Mouse (Mus musculus): Measurements from ENCODE around the gene Itgal. TPM values are rescaled to one million over a fixed set of nuclear protein-coding genes. Genes with fewer than 3 reads are reported as not detected.
"Not testable (repeated sequence)": the region's sequence is repeated elsewhere in the genome, so short reads cannot be mapped to it uniquely, and the experiment has no call there.

Itgal gene
- polyA plus RNA-seq, 1 experiment from 2014 or later = 5.5 TPM

GRCm38 (mm10) chr7:127362418-127362817 lies 66.4 kb downstream of the Itgal start:
- H3K79me2 ChIP-seq (ENCODE audit: inconsistent target); H3K36me3 ChIP-seq (ENCODE audit: inconsistent target); H3K27ac ChIP-seq: not testable (repeated sequence)
- 19% methylated on average over 13 of the region's 13 CpGs for WGBS (ENCODE audit: missing documents)
- H3K4me3 ChIP-seq (ENCODE audit: inconsistent target) = peak overlapping the region; percentile 31

GRCm38 (mm10) chr7:127363475-127363921 lies 67.4 kb downstream of the Itgal start:
- Histone ChIP-seq H3K79me2 (ENCODE audit: inconsistent target) (no peaks in the 10 kb centered on the region), H3K27ac (no peak overlapping the region), H3K4me3 (ENCODE audit: inconsistent target) (no peak overlapping the region), H3K36me3 (ENCODE audit: inconsistent target) (no peaks in the 10 kb centered on the region)
- WGBS (ENCODE audit: missing documents) = 35% methylated on average over 22 of the region's 24 CpGs

GRCm38 (mm10) chr7:127364166-127364565 lies 68.1 kb downstream of the Itgal start:
- no peak overlapping the region for H3K27ac ChIP-seq
- H3K4me3 ChIP-seq (ENCODE audit: inconsistent target) = no peak overlapping the region
- H3K36me3 ChIP-seq (ENCODE audit: inconsistent target) = no peaks in the 10 kb centered on the region
- no peaks in the 10 kb centered on the region for H3K79me2 ChIP-seq (ENCODE audit: inconsistent target)
- 88% methylated on average over 3 of the region's 4 CpGs for WGBS (ENCODE audit: missing documents)

- Histone ChIP-seq H3K4me3 (ENCODE audit: inconsistent target) (no peak overlapping the region), H3K27ac (no peak overlapping the region), H3K79me2 (ENCODE audit: inconsistent target) (no peaks in the 10 kb centered on the region), H3K36me3 (ENCODE audit: inconsistent target) (no peaks in the 10 kb centered on the region)
- WGBS (ENCODE audit: missing documents) = 94% methylated on average over 3 of the region's 3 CpGs
Measured at GRCm38 (mm10) chr7:127366249-127366648, 70.2 kb downstream of the Itgal start.

GRCm38 (mm10) chr7:127371213-127371612 lies 75.2 kb downstream of the Itgal start:
- whole genome bisulfite sequencing (ENCODE audit: missing documents) = 89% methylated on average over 2 of the region's 2 CpGs
- no peak overlapping the region for H3K27ac ChIP-seq
- H3K4me3 ChIP-seq (ENCODE audit: inconsistent target) = no peak overlapping the region
- H3K36me3 ChIP-seq (ENCODE audit: inconsistent target) = no peaks in the 10 kb centered on the region
- peaks cover 12% of the 10 kb centered on the region; the same call in 1 of the 2 replicates for H3K79me2 ChIP-seq (ENCODE audit: inconsistent target)

- peaks cover 12% of the 10 kb centered on the region; the same call in 1 of the 2 replicates for H3K79me2 ChIP-seq (ENCODE audit: inconsistent target)
- not testable (repeated sequence) for H3K27ac ChIP-seq; H3K36me3 ChIP-seq (ENCODE audit: inconsistent target); H3K4me3 ChIP-seq (ENCODE audit: inconsistent target)
- 93% methylated on average over 3 of the region's 3 CpGs for WGBS (ENCODE audit: missing documents)
Measured at GRCm38 (mm10) chr7:127371870-127372269, 75.8 kb downstream of the Itgal start.

GRCm38 (mm10) chr7:127375271-127376245 lies 79.5 kb downstream of the Itgal start, which contains the start of gene Zfp747:
Gene Zfp747, minus strand, starts transcription at chr7:127376050.
- Histone ChIP-seq H3K79me2 (ENCODE audit: inconsistent target) (peaks cover 12% of the 10 kb centered on the region; the same call in 1 of the 2 replicates), H3K27ac (peak within 1 kb of the TSS; percentile 61), H3K4me3 (ENCODE audit: inconsistent target) (peak within 1 kb of the TSS; percentile 91)
- H3K36me3 ChIP-seq (ENCODE audit: inconsistent target) = not testable (repeated sequence)
- 1% methylated on average over 41 of the region's 49 CpGs for WGBS (ENCODE audit: missing documents)

- Histone ChIP-seq H3K4me3 (ENCODE audit: inconsistent target) (no peak overlapping the region), H3K36me3 (ENCODE audit: inconsistent target) (no peaks in the 10 kb centered on the region), H3K27ac (no peak overlapping the region), H3K79me2 (ENCODE audit: inconsistent target) (peaks cover 12% of the 10 kb centered on the region; the same call in 1 of the 2 replicates)
- WGBS (ENCODE audit: missing documents) = 56% methylated on average over 6 of the region's 6 CpGs
Measured at GRCm38 (mm10) chr7:127378310-127378921, 82.4 kb downstream of the Itgal start.

Other genes with a start within 250 kb of the Itgal start
- gene Zg16, start 208.9 kb upstream of the Itgal start, polyA plus RNA-seq (2018) = not detected in 3 replicates
- gene AI467606, start 204.9 kb upstream of the Itgal start, polyA plus RNA-seq (2018) = 17.5 to 31.4 TPM (median 20.4 TPM) in 3 replicates
- gene Qprt, start 174.0 kb upstream of the Itgal start, polyA plus RNA-seq (2018) = not detected in 3 replicates
- 1.3 to 3.8 TPM (median 1.5 TPM) in 3 replicates for gene Spn, start 158.4 kb upstream of the Itgal start, polyA plus RNA-seq (2018)
- gene Cd2bp2, start 100.2 kb upstream of the Itgal start, polyA plus RNA-seq (2018) = 36.2 to 55.7 TPM (median 41.4 TPM) in 3 replicates
- 32.8 to 44.1 TPM (median 41.7 TPM) in 3 replicates for gene Tbc1d10b, start 87.8 kb upstream of the Itgal start, polyA plus RNA-seq (2018)
- gene Mylpf, start 87.4 kb upstream of the Itgal start, polyA plus RNA-seq (2018) = 0.47 to 1.4 TPM in 2 of 3 replicates, not detected in the other
- 5.4 to 7.1 TPM (median 5.6 TPM) in 3 replicates for gene Zfp553, start 63.2 kb upstream of the Itgal start, polyA plus RNA-seq (2018)
- 0.75 to 2.4 TPM (median 1.9 TPM) in 3 replicates for gene Sept1, start 63.1 kb upstream of the Itgal start, polyA plus RNA-seq (2018)
- gene Zfp771, start 52.0 kb upstream of the Itgal start, polyA plus RNA-seq (2018) = 2.3 to 8.3 TPM (median 8.1 TPM) in 3 replicates
- 15.9 to 45.9 TPM (median 27.1 TPM) in 3 replicates for gene Dctpp1, start 35.6 kb upstream of the Itgal start, polyA plus RNA-seq (2018)
- gene Sephs2, start 22.2 kb upstream of the Itgal start, polyA plus RNA-seq (2018) = 19.7 to 40.4 TPM (median 38.9 TPM) in 3 replicates
- 11.5 to 14.2 TPM (median 12.0 TPM) in 3 replicates for gene Zfp768, start 49.3 kb downstream of the Itgal start, polyA plus RNA-seq (2018)
- gene Zfp747, start 79.8 kb downstream of the Itgal start, polyA plus RNA-seq (2018) = 4.8 to 5.8 TPM (median 5.6 TPM) in 3 replicates
- 1.7 to 2.8 TPM (median 2.4 TPM) in 3 replicates for gene 9130019O22Rik, start 90.9 kb downstream of the Itgal start, polyA plus RNA-seq (2018)
- gene E430018J23Rik, start 97.4 kb downstream of the Itgal start, polyA plus RNA-seq (2018) = 1.3 to 3.1 TPM (median 1.6 TPM) in 3 replicates
- gene Zfp764, start 110.6 kb downstream of the Itgal start, polyA plus RNA-seq (2018) = 6.0 to 7.4 TPM (median 6.2 TPM) in 3 replicates
- gene Zfp688, start 125.8 kb downstream of the Itgal start, polyA plus RNA-seq (2018) = 5.1 to 17.4 TPM (median 8.9 TPM) in 3 replicates
- gene Zfp689, start 152.9 kb downstream of the Itgal start, polyA plus RNA-seq (2018) = 1.0 to 1.9 TPM (median 1.0 TPM) in 3 replicates
- 31.6 to 54.9 TPM (median 50.8 TPM) in 3 replicates for gene Prr14, start 163.4 kb downstream of the Itgal start, polyA plus RNA-seq (2018)
- 47.3 to 163 TPM (median 92.9 TPM) in 3 replicates for gene Fbrs, start 182.9 kb downstream of the Itgal start, polyA plus RNA-seq (2018)
- 14.3 to 15.8 TPM (median 15.4 TPM) in 3 replicates for gene Srcap, start 215.7 kb downstream of the Itgal start, polyA plus RNA-seq (2018)
- gene Gm42715, start 223.3 kb downstream of the Itgal start, polyA plus RNA-seq (2018) = 13.1 to 13.5 TPM (median 13.2 TPM) in 3 replicates

Data from macrophage (primary cell).